Mouse (Mus musculus) CH12.LX (cell line): Measurements from ENCODE around the gene Gm10190. TPM values are rescaled to one million over a fixed set of nuclear protein-coding genes. Genes with fewer than 3 reads are reported as not detected.

ENCODE experiments used
- DNase-seq: peaks from one replicate; pipeline ENCODE4 v3.0.0-alpha.2; 2013; ENCODE audit errors: extremely low read depth
- H3K27ac ChIP-seq: 2 replicates; pipeline ENCODE4 v1.5.1; 2012; ENCODE audit warnings: low read depth, mild to moderate bottlenecking, control low read depth, moderate library complexity; ENCODE audit not compliant: insufficient read depth
- H3K27me3 ChIP-seq: replicated peaks from 2 replicates; pipeline ENCODE3; 2012; ENCODE audit warnings: inconsistent platforms
- H3K36me3 ChIP-seq, 2 experiments: replicated peaks in 1 of 2; 2 replicates each; pipeline versions ENCODE3 to v1.6.1; 2012; ENCODE audit warnings: inconsistent platforms in 1 of 2, low read length in 1 of 2, mild to moderate bottlenecking in 1 of 2, mixed read lengths in 1 of 2, moderate library complexity in 1 of 2; ENCODE audit not compliant: control insufficient read depth in 1 of 2, insufficient read depth in 1 of 2
- H3K4me1 ChIP-seq, 2 experiments: 2 replicates each; pipeline ENCODE4 v1.6.1; 2012; ENCODE audit warnings: inconsistent platforms in 1 of 2, moderate library complexity in 1 of 2; ENCODE audit not compliant: insufficient read depth in 2 of 2, control insufficient read depth in 1 of 2
- H3K4me2 ChIP-seq: 2 replicates; pipeline ENCODE4 v1.6.1; 2012; ENCODE audit warnings: low read depth, mild to moderate bottlenecking, control low read depth; ENCODE audit not compliant: poor library complexity, insufficient read depth, severe bottlenecking
- H3K4me3 ChIP-seq, 3 experiments: fragments of 150-350 bp in 1 of 3; sonication (generic) in 1 of 3; replicated peaks in 1 of 3; 2 replicates each; pipeline versions ENCODE3 to v1.5.1; 2011 to 2012; ENCODE audit warnings: low read depth in 2 of 3, low read length in 2 of 3, mild to moderate bottlenecking in 2 of 3, moderate library complexity in 2 of 3, control low read depth in 1 of 3, improper control_type of control experiment in 1 of 3, inconsistent platforms in 1 of 3, mixed read lengths in 1 of 3; ENCODE audit not compliant: poor library complexity in 1 of 3
- H3K79me2 ChIP-seq: replicated peaks from 2 replicates; pipeline ENCODE4 v1.6.1; 2012; ENCODE audit warnings: mild to moderate bottlenecking, moderate library complexity; ENCODE audit not compliant: control insufficient read depth, poor library complexity, insufficient read depth, severe bottlenecking; ENCODE audit errors: extremely low read depth
- H3K9ac ChIP-seq: 2 replicates; pipeline ENCODE4 v1.6.1; 2012; ENCODE audit warnings: low read depth, mild to moderate bottlenecking, control low read depth, moderate library complexity; ENCODE audit not compliant: insufficient read depth
- H3K9me3 ChIP-seq: replicated peaks from 2 replicates; pipeline ENCODE3; 2012; ENCODE audit warnings: low read length, inconsistent platforms, mixed read lengths
- BHLHE40 ChIP-seq: IDR thresholded peaks from 2 replicates; pipeline ENCODE4 v1.6.1; 2011; ENCODE audit warnings: mild to moderate bottlenecking, low read depth, low read length, improper control_type of control experiment
- CHD1 ChIP-seq: IDR thresholded peaks from 2 replicates; pipeline ENCODE4 v1.6.1; 2012; ENCODE audit warnings: low read depth, low read length, improper control_type of control experiment, inconsistent platforms
- CHD2 ChIP-seq: IDR thresholded peaks from 2 replicates; pipeline ENCODE4 v1.6.1; 2011; ENCODE audit warnings: low read length, improper control_type of control experiment
- CTCF ChIP-seq, 2 experiments: IDR thresholded peaks in 1 of 2; conservative IDR thresholded peaks in 1 of 2; 2 replicates each; pipeline ENCODE4 v1.5.1; 2011 to 2012; ENCODE audit warnings: low read depth in 2 of 2, low read length in 2 of 2, improper control_type of control experiment in 1 of 2, inconsistent platforms in 1 of 2, mild to moderate bottlenecking in 1 of 2, moderate library complexity in 1 of 2
- E2F4 ChIP-seq: IDR thresholded peaks from 2 replicates; pipeline ENCODE4 v1.6.1; 2011; ENCODE audit warnings: low read depth, low read length, improper control_type of control experiment; ENCODE audit not compliant: insufficient replicate concordance
- ELF1 ChIP-seq: IDR thresholded peaks from 2 replicates; pipeline ENCODE4 v1.6.1; 2014; ENCODE audit warnings: low read depth, mild to moderate bottlenecking, inconsistent platforms, low read length, improper control_type of control experiment
- EP300 ChIP-seq: IDR thresholded peaks from 2 replicates; pipeline ENCODE4 v1.6.1; 2011; ENCODE audit warnings: low read length, improper control_type of control experiment
- ETS1 ChIP-seq: conservative IDR thresholded peaks from 2 replicates; pipeline ENCODE4 v1.6.1; 2012; ENCODE audit warnings: low read depth, mild to moderate bottlenecking, inconsistent platforms, low read length, improper control_type of control experiment, moderate library complexity
- GABPA ChIP-seq: IDR thresholded peaks from 2 replicates; pipeline ENCODE4 v1.6.1; 2012; ENCODE audit warnings: low read depth, low read length, improper control_type of control experiment, inconsistent platforms; ENCODE audit not compliant: insufficient replicate concordance
- HCFC1 ChIP-seq: IDR thresholded peaks from 2 replicates; pipeline ENCODE4 v1.6.1; 2012; ENCODE audit warnings: low read depth, mild to moderate bottlenecking, inconsistent platforms, low read length, improper control_type of control experiment
- IRF4 ChIP-seq: IDR thresholded peaks from 2 replicates; pipeline ENCODE4 v1.6.1; 2014; ENCODE audit warnings: low read depth, mild to moderate bottlenecking, inconsistent platforms, low read length, improper control_type of control experiment
- JUND ChIP-seq: conservative IDR thresholded peaks from 2 replicates; pipeline ENCODE4 v1.6.1; 2011; ENCODE audit warnings: low read depth, low read length, improper control_type of control experiment
- KAT2A ChIP-seq: IDR thresholded peaks from 2 replicates; pipeline ENCODE4 v1.6.1; 2012; ENCODE audit warnings: low read length, improper control_type of control experiment, inconsistent platforms; ENCODE audit not compliant: insufficient replicate concordance
- MAFK ChIP-seq: IDR thresholded peaks from 2 replicates; pipeline ENCODE4 v1.6.1; 2011; ENCODE audit warnings: low read length, improper control_type of control experiment; ENCODE audit not compliant: insufficient replicate concordance
- MAX ChIP-seq: IDR thresholded peaks from 2 replicates; pipeline ENCODE4 v1.6.1; 2011; ENCODE audit warnings: low read length, improper control_type of control experiment
- MAZ ChIP-seq: IDR thresholded peaks from 2 replicates; pipeline ENCODE4 v1.6.1; 2012; ENCODE audit warnings: low read depth, mild to moderate bottlenecking, inconsistent platforms, low read length, improper control_type of control experiment, moderate library complexity
- MEF2A ChIP-seq: IDR thresholded peaks from 2 replicates; pipeline ENCODE4 v1.6.1; 2014; ENCODE audit warnings: low read depth, mild to moderate bottlenecking, inconsistent platforms, low read length, improper control_type of control experiment, borderline replicate concordance
- MXI1 ChIP-seq: IDR thresholded peaks from 2 replicates; pipeline ENCODE4 v1.6.1; 2011; ENCODE audit warnings: mild to moderate bottlenecking, low read depth, low read length, improper control_type of control experiment
- MYC ChIP-seq: IDR thresholded peaks from 2 replicates; pipeline ENCODE4 v1.6.1; 2011; ENCODE audit warnings: low read depth, mild to moderate bottlenecking, improper control_type of control experiment, low read length
- NELFE ChIP-seq: IDR thresholded peaks from 2 replicates; pipeline ENCODE4 v1.6.1; 2011; ENCODE audit warnings: low read depth, low read length, improper control_type of control experiment
- NRF1 ChIP-seq: IDR thresholded peaks from 2 replicates; pipeline ENCODE4 v1.6.1; 2014; ENCODE audit warnings: low read depth, mild to moderate bottlenecking, inconsistent platforms, low read length, improper control_type of control experiment, moderate library complexity
- PAX5 ChIP-seq: IDR thresholded peaks from 2 replicates; pipeline ENCODE4 v1.6.1; 2012; ENCODE audit warnings: low read length, inconsistent platforms, mixed read lengths
- POLR2A ChIP-seq: IDR thresholded peaks from 2 replicates; pipeline ENCODE4 v1.6.1; 2011; ENCODE audit warnings: low read depth, mild to moderate bottlenecking, improper control_type of control experiment, low read length
- POLR2AphosphoS2 ChIP-seq: IDR thresholded peaks from 2 replicates; pipeline ENCODE4 v1.6.1; 2011; ENCODE audit warnings: low read depth, low read length, improper control_type of control experiment
- RAD21 ChIP-seq: IDR thresholded peaks from 2 replicates; pipeline ENCODE4 v1.6.1; 2011; ENCODE audit warnings: low read depth, mild to moderate bottlenecking, low read length, improper control_type of control experiment, moderate library complexity
- SIN3A ChIP-seq: IDR thresholded peaks from 2 replicates; pipeline ENCODE4 v1.6.1; 2012; ENCODE audit warnings: low read length, improper control_type of control experiment, inconsistent platforms
- SMC3 ChIP-seq: IDR thresholded peaks from 2 replicates; pipeline ENCODE4 v1.6.1; 2011; ENCODE audit warnings: low read depth, low read length, improper control_type of control experiment
- TBP ChIP-seq: conservative IDR thresholded peaks from 2 replicates; pipeline ENCODE4 v1.6.1; 2011; ENCODE audit warnings: low read depth, low read length, improper control_type of control experiment
- TCF12 ChIP-seq: IDR thresholded peaks from 2 replicates; pipeline ENCODE4 v1.6.1; 2014; ENCODE audit warnings: low read depth, mild to moderate bottlenecking, inconsistent platforms, low read length, improper control_type of control experiment
- UBTF ChIP-seq: IDR thresholded peaks from 2 replicates; pipeline ENCODE4 v1.6.1; 2012; ENCODE audit warnings: low read depth, mild to moderate bottlenecking, inconsistent platforms, low read length, improper control_type of control experiment, moderate library complexity
- USF1 ChIP-seq: IDR thresholded peaks from 2 replicates; pipeline ENCODE4 v1.6.1; 2014; ENCODE audit warnings: low read depth, mild to moderate bottlenecking, inconsistent platforms, low read length, improper control_type of control experiment
- ZC3H11A ChIP-seq: IDR thresholded peaks from 2 replicates; pipeline ENCODE4 v1.6.1; 2012; ENCODE audit warnings: low read depth, mild to moderate bottlenecking, inconsistent platforms, low read length, improper control_type of control experiment
- ZKSCAN1 ChIP-seq: IDR thresholded peaks from 2 replicates; pipeline ENCODE4 v1.6.1; 2012; ENCODE audit warnings: low read depth, inconsistent platforms, low read length, improper control_type of control experiment, borderline replicate concordance
- ZMIZ1 ChIP-seq: IDR thresholded peaks from 2 replicates; pipeline ENCODE4 v1.6.1; 2012; ENCODE audit warnings: low read depth, mild to moderate bottlenecking, inconsistent platforms, low read length, improper control_type of control experiment
- ZNF384 ChIP-seq: IDR thresholded peaks from 2 replicates; pipeline ENCODE4 v1.6.1; 2012; ENCODE audit warnings: low read depth, low read length, improper control_type of control experiment, inconsistent platforms
- dilution Hi-C: fragments of 300-500 bp; cut with MboI; formaldehyde crosslinking; loops from 2 replicates; pipeline ENCODE4 v1.14.3; 2020; ENCODE audit warnings: low sequenced_read_pairs; ENCODE audit not compliant: extremely low pct_unique_long_range_greater_than_20kb, extremely low pct_ligation_motif_present
- in situ Hi-C: fragments of 300-500 bp; cut with MboI; formaldehyde crosslinking; loops from 3 replicates; pipeline ENCODE4 v1.14.3; 2019; ENCODE audit warnings: low sequenced_read_pairs, low pct_ligation_motif_present, low pct_unique_long_range_greater_than_20kb, mixed read lengths
- polyA plus RNA-seq: library from polyadenylated mRNA; unstranded; fragments of >175 nt; gene quantifications from 2 replicates; pipeline ENCODE4 v1.2.1, GENCODE M21; 2012; ENCODE audit warnings: low read depth; ENCODE audit not compliant: insufficient read length
- total RNA-seq, 2 experiments: library from RNA; depleted of rRNA; stranded (reverse); fragments of 300-350 nt in 1 of 2; fragments of >200 nt in 1 of 2; gene quantifications; 2 replicates each; pipeline ENCODE4 v1.2.3; 2012 to 2014

Gm10190 gene
- total and polyA plus RNA-seq, 3 experiments = not detected

DNA sequence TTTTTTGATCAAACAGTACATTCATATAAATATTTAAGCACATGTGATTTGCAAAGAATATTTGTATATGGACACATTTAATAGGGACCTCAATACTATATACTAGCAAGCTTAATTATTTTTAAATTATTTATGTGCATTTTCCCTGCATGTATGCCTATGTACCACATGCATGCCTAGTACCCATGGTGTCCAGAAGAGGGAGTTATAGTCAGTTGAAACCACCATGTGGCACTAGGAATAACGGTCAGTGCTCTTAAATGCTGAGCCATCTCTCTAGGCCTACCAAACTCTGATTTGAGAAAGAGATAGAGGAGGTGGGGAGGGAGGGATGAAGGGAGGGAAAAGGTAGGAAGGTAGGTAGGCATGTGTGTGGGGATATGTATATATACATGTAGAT lies 37.8 kb upstream of the Gm10190 start:
- dilution Hi-C loops = no loop called here
- Histone ChIP-seq H3K36me3 (peaks cover 64 to 86% of the 10 kb centered on the region in 2 experiments), H3K27ac (no peak overlapping the region), H3K4me1 (no peaks in the 10 kb centered on the region), H3K79me2 (no peaks in the 10 kb centered on the region; the same call in 1 of the 2 replicates), H3K4me2 (no peak overlapping the region), H3K4me3 (no peak overlapping the region)
- no peak for TF ChIP-seq MAFK
- no peak for TF ChIP-seq EP300
- no peak for TF ChIP-seq E2F4
- TF ChIP-seq KAT2A = no peak
- TF ChIP-seq UBTF = no peak
- no peak for TF ChIP-seq HCFC1
- TF ChIP-seq IRF4 = no peak
- TF ChIP-seq GABPA = no peak
- TF ChIP-seq MEF2A = no peak
- no peak for TF ChIP-seq NRF1
- TF ChIP-seq CHD1 = no peak
- peak; percentile 34 for TF ChIP-seq SMC3
- no peak for TF ChIP-seq ZMIZ1
- TF ChIP-seq USF1 = no peak
- TF ChIP-seq PAX5 = no peak
- no peak for TF ChIP-seq JUND
- TF ChIP-seq TCF12 = no peak
- no peak for TF ChIP-seq POLR2A
- TF ChIP-seq BHLHE40 = no peak
- no peak for TF ChIP-seq NELFE
- no peak for TF ChIP-seq MXI1
- TF ChIP-seq ELF1 = no peak
- no peak for TF ChIP-seq ZNF384
- no peak for TF ChIP-seq MAZ
- no peak for TF ChIP-seq MAX
- TF ChIP-seq ZKSCAN1 = no peak
- peak; percentile 70; the same call in 1 of the 2 replicates for TF ChIP-seq MYC
- no peak for TF ChIP-seq CHD2
- TF ChIP-seq SIN3A = no peak
- no peak for TF ChIP-seq ZC3H11A
- no peak for TF ChIP-seq POLR2AphosphoS2
- peak in 1 of 2 experiments; percentile 50; a peak in 2 of 4 replicates for TF ChIP-seq CTCF (conservative IDR thresholded peaks at IDR 0.05 in 1 of 2, IDR thresholded peaks at IDR 0.05 in 1 of 2; ENCODE audit: low read depth in 2 of 2, low read length in 2 of 2)
- TF ChIP-seq ETS1 = no peak
- peak; percentile 20 for TF ChIP-seq RAD21
- no peak for TF ChIP-seq TBP
- TF ChIP-seq, all 38 proteins: peak for 4
- Histone ChIP-seq H3K9me3 (no peaks in the 10 kb centered on the region), H3K9ac (no peak overlapping the region), H3K27me3 (no peaks in the 10 kb centered on the region)
- in situ Hi-C loops = no loop called here
- DNase-seq = peak; percentile 16
